Mouse (Mus musculus) cerebral cortex, adult 2 months (tissue): ENCODE data around the gene Cdc42bpa.

Source experiments
- WGBS: fragments of 180-500 bp; shearing (Covaris S2); methylation state at CpG from one replicate; pipeline ENCODE4 v1.1.7; 2018; 5-methylcytosine and 5-hydroxymethylcytosine counted together

Cdc42bpa gene

GRCm38 (mm10) chr1:180037461-180037860 lies 77.2 kb downstream of the Cdc42bpa start:
- WGBS = 44% methylated on average over 3 of the region's 3 CpGs

- 95% methylated on average over 2 of the region's 2 CpGs for WGBS
These were observed 83.9 kb downstream of the Cdc42bpa start for GRCm38 (mm10) chr1:180044160-180044559.

- 27% methylated on average over 1 of the region's 1 CpGs for WGBS
These were observed 128.9 kb downstream of the Cdc42bpa start for GRCm38 (mm10) chr1:180089176-180089575.

GRCm38 (mm10) chr1:180098426-180098825 lies 138.2 kb downstream of the Cdc42bpa start:
- WGBS = 84% methylated on average over 5 of the region's 5 CpGs

GRCm38 (mm10) chr1:180104567-180104966 lies 144.3 kb downstream of the Cdc42bpa start:
- WGBS = 38% methylated on average over 3 of the region's 3 CpGs

- 60% methylated on average over 5 of the region's 5 CpGs for WGBS
These were observed 148.8 kb downstream of the Cdc42bpa start for GRCm38 (mm10) chr1:180109050-180109449.

- 85% methylated on average over 1 of the region's 1 CpGs for WGBS
These were observed 156.3 kb downstream of the Cdc42bpa start for GRCm38 (mm10) chr1:180116525-180116924.

- 62% methylated on average over 8 of the region's 8 CpGs for WGBS
These were observed 158.0 kb downstream of the Cdc42bpa start for GRCm38 (mm10) chr1:180118233-180118632.

- WGBS = 89% methylated on average over 5 of the region's 5 CpGs
These were observed 168.0 kb downstream of the Cdc42bpa start for GRCm38 (mm10) chr1:180128077-180128792.

GRCm38 (mm10) chr1:180131402-180131801 lies 171.1 kb downstream of the Cdc42bpa start:
- WGBS = 53% methylated on average over 3 of the region's 3 CpGs

GRCm38 (mm10) chr1:180132187-180132586 lies 171.9 kb downstream of the Cdc42bpa start:
- WGBS = 92% methylated on average over 4 of the region's 4 CpGs

- WGBS = 64% methylated on average over 4 of the region's 4 CpGs
These were observed 178.9 kb downstream of the Cdc42bpa start for GRCm38 (mm10) chr1:180139158-180139557.

- 71% methylated on average over 2 of the region's 2 CpGs for WGBS
These were observed 180.7 kb downstream of the Cdc42bpa start for GRCm38 (mm10) chr1:180140970-180141369.

GRCm38 (mm10) chr1:180148036-180148435 lies 187.8 kb downstream of the Cdc42bpa start:
- 74% methylated on average over 4 of the region's 4 CpGs for WGBS

GRCm38 (mm10) chr1:180148563-180148962 lies 188.3 kb downstream of the Cdc42bpa start:
- 54% methylated on average over 4 of the region's 4 CpGs for WGBS

- 59% methylated on average over 8 of the region's 8 CpGs for WGBS
These were observed 190.9 kb downstream of the Cdc42bpa start for GRCm38 (mm10) chr1:180151191-180151590.

- WGBS = 85% methylated on average over 2 of the region's 2 CpGs
These were observed 198.4 kb downstream of the Cdc42bpa start for GRCm38 (mm10) chr1:180158648-180159047.

- 73% methylated on average over 2 of the region's 2 CpGs for WGBS
These were observed 200.3 kb downstream of the Cdc42bpa start for GRCm38 (mm10) chr1:180160545-180160944.

GRCm38 (mm10) chr1:180161160-180161559 lies 200.9 kb downstream of the Cdc42bpa start:
- 65% methylated on average over 3 of the region's 3 CpGs for WGBS

- WGBS = 87% methylated on average over 20 of the region's 20 CpGs
These were observed 201.5 kb downstream of the Cdc42bpa start for GRCm38 (mm10) chr1:180161566-180162355.

GRCm38 (mm10) chr1:180162986-180163385 lies 202.7 kb downstream of the Cdc42bpa start:
- 91% methylated on average over 7 of the region's 7 CpGs for WGBS

- WGBS = 86% methylated on average over 5 of the region's 5 CpGs
These were observed 206.3 kb downstream of the Cdc42bpa start for GRCm38 (mm10) chr1:180166533-180166932.

- WGBS = 85% methylated on average over 6 of the region's 6 CpGs
These were observed 208.0 kb downstream of the Cdc42bpa start for GRCm38 (mm10) chr1:180168294-180168693.
